Mouse (Mus musculus) midbrain, embryonic 11.5 days (tissue): ENCODE results near the gene Zfp825. TPM values are rescaled to one million over a fixed set of nuclear protein-coding genes. Genes with fewer than 3 reads are reported as not detected.
A peak's percentile ranks its signal among the peaks of the same experiment; 100 is the strongest.
"Not testable (repeated sequence)": the region's sequence is repeated elsewhere in the genome, so short reads cannot be mapped to it uniquely, and the experiment has no call there.

Source experiments
- ATAC-seq: fragments of 200-750 bp; cut with Nextera tagmentation; 2 replicates; pipeline ENCODE4 v1.8.0; 2017; ENCODE audit warnings: moderate TSS enrichment, moderate library complexity; ENCODE audit not compliant: low FRiP score
- DNase-seq: peaks from one replicate; pipeline ENCODE4 v3.0.0; 2015; ENCODE audit warnings: low spot score; ENCODE audit errors: missing footprints
- H3K27ac ChIP-seq: fragments of 300-500 bp; sonication (generic); 2 replicates; pipeline ENCODE4 v1.5.1; 2014; ENCODE audit warnings: low read depth, low read length
- H3K27me3 ChIP-seq: fragments of 300-500 bp; sonication (generic); 2 replicates; pipeline ENCODE4 v1.6.1; 2014; ENCODE audit warnings: mild to moderate bottlenecking, low read length, moderate library complexity, mixed read lengths; ENCODE audit not compliant: control insufficient read depth, insufficient read depth
- H3K36me3 ChIP-seq: fragments of 300-500 bp; sonication (generic); 2 replicates; pipeline ENCODE4 v1.6.1; 2014; ENCODE audit warnings: mild to moderate bottlenecking, low read length, moderate library complexity, mixed read lengths; ENCODE audit not compliant: control insufficient read depth, insufficient read depth
- H3K4me1 ChIP-seq: fragments of 300-500 bp; sonication (generic); 2 replicates; pipeline ENCODE4 v1.6.1; 2014; ENCODE audit warnings: low read length; ENCODE audit not compliant: control insufficient read depth, insufficient read depth
- H3K4me2 ChIP-seq: fragments of 300-500 bp; sonication (generic); 2 replicates; pipeline ENCODE4 v1.6.1; 2014; ENCODE audit warnings: mild to moderate bottlenecking, moderate library complexity
- H3K4me3 ChIP-seq: fragments of 300-500 bp; sonication (generic); 2 replicates; pipeline ENCODE4 v1.5.1; 2014; ENCODE audit warnings: low read depth, low read length
- H3K9ac ChIP-seq: fragments of 300-500 bp; sonication (generic); 2 replicates; pipeline ENCODE4 v1.6.1; 2014; ENCODE audit warnings: low read length
- H3K9me3 ChIP-seq: fragments of 300-500 bp; sonication (generic); 2 replicates; pipeline ENCODE4 v1.6.1; 2016; ENCODE audit warnings: low read length; ENCODE audit not compliant: control insufficient read depth
- WGBS: fragments of 180-500 bp; shearing (Covaris S2); extraction: QIAGEN DNeasy Blood & Tissue Kit; methylation state at CpG from one replicate; pipeline ENCODE4 v1.1.7; 2014; 5-methylcytosine and 5-hydroxymethylcytosine counted together
- polyA plus RNA-seq: library from polyadenylated mRNA; unstranded; fragments of >200 nt; fragmentation: Nextera tagmentation; extraction: Ambion mirVana; gene quantifications from 2 replicates; pipeline ENCODE4 v1.2.1, GENCODE M21; 2014

Zfp825 gene
- 22.8 and 23.7 TPM in 2 replicates for polyA plus RNA-seq

- peak; percentile 98 for ATAC-seq
- Histone ChIP-seq H3K9me3 (no peaks in the 10 kb centered on the region), H3K9ac (peak within 1 kb of the TSS; percentile 87), H3K27me3 (no peaks in the 10 kb centered on the region), H3K4me3 (peak within 1 kb of the TSS; percentile 57), H3K27ac (peak within 1 kb of the TSS; percentile 49), H3K4me1 (peaks cover 3% of the 10 kb centered on the region; the same call in 1 of the 2 replicates), H3K36me3 (no peaks in the 10 kb centered on the region), H3K4me2 (peak within 1 kb of the TSS; percentile 79)
- under 1% methylated on average over 23 of the region's 23 CpGs for WGBS
- peak; percentile 96 for DNase-seq
Observed at GRCm38 (mm10) chr13:74493911-74494679, at the start of gene Zfp825. Zfp825 (minus strand) TSS chr13:74493992.

GRCm38 (mm10) chr13:74535418-74535817 is 41.6 kb upstream of the Zfp825 start:
- H3K4me3 ChIP-seq, H3K9ac ChIP-seq, H3K9me3 ChIP-seq, DNase-seq, H3K36me3 ChIP-seq, H3K27me3 ChIP-seq, H3K27ac ChIP-seq, H3K4me2 ChIP-seq, H3K4me1 ChIP-seq: not testable (repeated sequence)
- 0 out of 2 replicates have a peak, but pooled peaks have one; percentile 30 for ATAC-seq
- 91% methylated on average over 3 of the region's 3 CpGs for WGBS

GRCm38 (mm10) chr13:74534864-74535263 is 41.1 kb upstream of the Zfp825 start:
- DNase-seq: not testable (repeated sequence)

DNA sequence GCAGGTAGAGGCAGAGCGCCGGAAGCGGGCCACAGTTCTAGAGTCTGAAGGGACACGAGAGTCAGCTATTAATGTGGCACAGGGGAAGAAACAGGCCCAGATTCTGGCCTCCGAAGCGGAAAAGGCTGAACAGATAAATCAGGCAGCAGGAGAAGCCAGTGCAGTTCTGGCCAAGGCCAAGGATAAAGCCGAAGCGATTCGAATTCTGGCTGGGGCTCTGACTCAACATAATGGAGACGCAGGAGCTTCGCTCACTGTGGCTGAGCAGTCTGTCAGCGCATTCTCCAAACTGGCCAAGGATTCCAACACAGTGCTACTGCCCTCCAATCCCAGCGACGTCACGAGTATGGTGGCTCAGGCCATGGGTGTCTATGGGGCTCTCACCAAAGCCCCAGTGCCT is 40.3 kb upstream of the Zfp825 start:
- DNase-seq: no peak
- Histone ChIP-seq H3K36me3 (no peaks in the 10 kb centered on the region), H3K4me1 (no peaks in the 10 kb centered on the region), H3K27ac (no peak overlapping the region), H3K4me2 (no peak overlapping the region), H3K9me3 (peaks cover 3% of the 10 kb centered on the region; the same call in 1 of the 2 replicates), H3K4me3 (no peak overlapping the region), H3K27me3 (no peaks in the 10 kb centered on the region), H3K9ac (no peak overlapping the region)
- WGBS: 94% methylated on average over 15 of the region's 15 CpGs
- ATAC-seq: no peak

More at GRCm38 (mm10) chr13:74534864-74535263, 41.1 kb upstream of the Zfp825 start:
- not testable (repeated sequence) for H3K4me3 ChIP-seq, H3K9me3 ChIP-seq, H3K36me3 ChIP-seq, H3K27ac ChIP-seq, H3K27me3 ChIP-seq, H3K9ac ChIP-seq, H3K4me1 ChIP-seq, H3K4me2 ChIP-seq
- WGBS: 25% methylated on average over 3 of the region's 3 CpGs
- ATAC-seq: peak; percentile 70; the same call in 1 of the 2 replicates

- ATAC-seq: not testable (repeated sequence)
Observed at GRCm38 (mm10) chr13:74531251-74531650, 37.5 kb upstream of the Zfp825 start.

GRCm38 (mm10) chr13:74529372-74529715 is 35.6 kb upstream of the Zfp825 start:
- H3K9ac ChIP-seq, H3K27me3 ChIP-seq, H3K4me1 ChIP-seq, H3K36me3 ChIP-seq, H3K9me3 ChIP-seq, H3K4me3 ChIP-seq, H3K27ac ChIP-seq, DNase-seq, H3K4me2 ChIP-seq: not testable (repeated sequence)
- 35% methylated on average over 1 of the region's 1 CpGs for WGBS
- ATAC-seq: peak; percentile 42; the same call in 1 of the 2 replicates

More at GRCm38 (mm10) chr13:74531251-74531650, 37.5 kb upstream of the Zfp825 start:
- not testable (repeated sequence) for H3K9me3 ChIP-seq, H3K9ac ChIP-seq, H3K4me3 ChIP-seq, H3K27me3 ChIP-seq, H3K27ac ChIP-seq, DNase-seq, H3K4me2 ChIP-seq, H3K36me3 ChIP-seq, H3K4me1 ChIP-seq
- WGBS: 43% methylated on average over 1 of the region's 1 CpGs

GRCm38 (mm10) chr13:74528519-74529371 is 35.0 kb upstream of the Zfp825 start:
- not testable (repeated sequence) for H3K9me3 ChIP-seq, H3K9ac ChIP-seq, H3K4me2 ChIP-seq, DNase-seq, H3K27ac ChIP-seq, H3K4me3 ChIP-seq, H3K27me3 ChIP-seq, H3K36me3 ChIP-seq, H3K4me1 ChIP-seq
- peak; percentile 55; the same call in 1 of the 2 replicates for ATAC-seq

GRCm38 (mm10) chr13:74522481-74523237 is 28.9 kb upstream of the Zfp825 start:
- WGBS: 5% methylated on average over 15 of the region's 15 CpGs
- H3K9me3 ChIP-seq: no peaks in the 10 kb centered on the region
- H3K4me2 ChIP-seq: peak overlapping the region; percentile 61
- peak overlapping the region; percentile 63 for H3K9ac ChIP-seq
- no peaks in the 10 kb centered on the region for H3K4me1 ChIP-seq
- peak overlapping the region; percentile 48; the same call in 1 of the 2 replicates for H3K27ac ChIP-seq
- peak overlapping the region; percentile 39 for H3K4me3 ChIP-seq
- ATAC-seq: peak; percentile 98
- DNase-seq: peak; percentile 95
- no peaks in the 10 kb centered on the region for H3K27me3 ChIP-seq
- H3K36me3 ChIP-seq: no peaks in the 10 kb centered on the region
